Mouse (Mus musculus): Measurements from ENCODE around the gene Ajap1. TPM values are rescaled to one million over a fixed set of nuclear protein-coding genes. Genes with fewer than 3 reads are reported as not detected.

The Ajap1 gene
- total and polyA plus RNA-seq, 3 experiments = not detected

- Histone ChIP-seq H3K4me1 (ENCODE audit: control insufficient read depth in 1 of 2, insufficient read depth in 2 of 2) (no peaks in the 10 kb centered on the region), H3K27ac (ENCODE audit: insufficient read depth, low read depth) (no peak overlapping the region), H3K27me3 (replicated peaks) (no peaks in the 10 kb centered on the region), H3K4me2 (ENCODE audit: insufficient read depth, low read depth, poor library complexity, severe bottlenecking) (no peak overlapping the region), H3K9ac (ENCODE audit: insufficient read depth, low read depth) (no peak overlapping the region), H3K79me2 (replicated peaks; ENCODE audit: control insufficient read depth, extremely low read depth, insufficient read depth, poor library complexity, severe bottlenecking) (no peaks in the 10 kb centered on the region), H3K9me3 (replicated peaks; ENCODE audit: low read length) (peaks cover 90% of the 10 kb centered on the region), H3K4me3 (replicated peaks in 1 of 3; ENCODE audit: low read depth in 2 of 3, low read length in 2 of 3, poor library complexity in 1 of 3) (no peak overlapping the region), H3K36me3 (replicated peaks in 1 of 2; ENCODE audit: control insufficient read depth in 1 of 2, insufficient read depth in 1 of 2, low read length in 1 of 2) (no peaks in the 10 kb centered on the region)
- in situ Hi-C loops (cut with MboI; ENCODE audit: low pct_ligation_motif_present, low pct_unique_long_range_greater_than_20kb, low sequenced_read_pairs) = no loop called here
- DNase-seq (ENCODE audit: extremely low read depth) = no peak
- dilution Hi-C loops (cut with MboI; ENCODE audit: extremely low pct_ligation_motif_present, extremely low pct_unique_long_range_greater_than_20kb, low sequenced_read_pairs) = no loop called here
- TF ChIP-seq CTCF (conservative IDR thresholded peaks at IDR 0.05 in 1 of 2, IDR thresholded peaks at IDR 0.05 in 1 of 2; ENCODE audit: low read depth in 2 of 2, low read length in 2 of 2) = no peak
- TF ChIP-seq KAT2A (IDR thresholded peaks at IDR 0.05; ENCODE audit: insufficient replicate concordance, low read length) = no peak
- TF ChIP-seq SIN3A (IDR thresholded peaks at IDR 0.05; ENCODE audit: low read length) = no peak
- TF ChIP-seq NELFE (IDR thresholded peaks at IDR 0.05; ENCODE audit: low read depth, low read length) = no peak
These were observed 33.2 kb upstream of the Ajap1 start for GRCm38 (mm10) chr4:153515786-153516185.

GRCm38 (mm10) chr4:153514071-153514470 lies 31.5 kb upstream of the Ajap1 start:
- TF ChIP-seq CHD1 (IDR thresholded peaks at IDR 0.05; ENCODE audit: low read depth, low read length) = no peak
- no peak for TF ChIP-seq ZNF384 (IDR thresholded peaks at IDR 0.05; ENCODE audit: low read depth, low read length)
- TF ChIP-seq TCF12 (IDR thresholded peaks at IDR 0.05; ENCODE audit: low read depth, low read length) = no peak
- no peak for TF ChIP-seq CTCF (conservative IDR thresholded peaks at IDR 0.05 in 1 of 2, IDR thresholded peaks at IDR 0.05 in 1 of 2; ENCODE audit: low read depth in 2 of 2, low read length in 2 of 2)
- no peak for TF ChIP-seq GABPA (IDR thresholded peaks at IDR 0.05; ENCODE audit: insufficient replicate concordance, low read depth, low read length)
- TF ChIP-seq RAD21 (IDR thresholded peaks at IDR 0.05; ENCODE audit: low read depth, low read length) = no peak
- TF ChIP-seq ZC3H11A (IDR thresholded peaks at IDR 0.05; ENCODE audit: low read depth, low read length) = no peak
- TF ChIP-seq MAFK (IDR thresholded peaks at IDR 0.05; ENCODE audit: insufficient replicate concordance, low read length) = no peak
- TF ChIP-seq SIN3A (IDR thresholded peaks at IDR 0.05; ENCODE audit: low read length) = no peak
- no peak for TF ChIP-seq UBTF (IDR thresholded peaks at IDR 0.05; ENCODE audit: low read depth, low read length)
- TF ChIP-seq NRF1 (IDR thresholded peaks at IDR 0.05; ENCODE audit: low read depth, low read length) = no peak
- Histone ChIP-seq H3K9me3 (replicated peaks; ENCODE audit: low read length) (peaks cover 91% of the 10 kb centered on the region), H3K27ac (ENCODE audit: insufficient read depth, low read depth) (no peak overlapping the region), H3K79me2 (replicated peaks; ENCODE audit: control insufficient read depth, extremely low read depth, insufficient read depth, poor library complexity, severe bottlenecking) (no peaks in the 10 kb centered on the region), H3K4me2 (ENCODE audit: insufficient read depth, low read depth, poor library complexity, severe bottlenecking) (no peak overlapping the region), H3K4me3 (replicated peaks in 1 of 3; ENCODE audit: low read depth in 2 of 3, low read length in 2 of 3, poor library complexity in 1 of 3) (no peak overlapping the region), H3K9ac (ENCODE audit: insufficient read depth, low read depth) (no peak overlapping the region), H3K36me3 (replicated peaks in 1 of 2; ENCODE audit: control insufficient read depth in 1 of 2, insufficient read depth in 1 of 2, low read length in 1 of 2) (no peaks in the 10 kb centered on the region), H3K27me3 (replicated peaks) (no peaks in the 10 kb centered on the region), H3K4me1 (ENCODE audit: control insufficient read depth in 1 of 2, insufficient read depth in 2 of 2) (no peaks in the 10 kb centered on the region)
- dilution Hi-C loops (cut with MboI; ENCODE audit: extremely low pct_ligation_motif_present, extremely low pct_unique_long_range_greater_than_20kb, low sequenced_read_pairs) (no loop called here), in situ Hi-C loops (cut with MboI; ENCODE audit: low pct_ligation_motif_present, low pct_unique_long_range_greater_than_20kb, low sequenced_read_pairs) (no loop called here)
- DNase-seq (ENCODE audit: extremely low read depth) = no peak

DNA sequence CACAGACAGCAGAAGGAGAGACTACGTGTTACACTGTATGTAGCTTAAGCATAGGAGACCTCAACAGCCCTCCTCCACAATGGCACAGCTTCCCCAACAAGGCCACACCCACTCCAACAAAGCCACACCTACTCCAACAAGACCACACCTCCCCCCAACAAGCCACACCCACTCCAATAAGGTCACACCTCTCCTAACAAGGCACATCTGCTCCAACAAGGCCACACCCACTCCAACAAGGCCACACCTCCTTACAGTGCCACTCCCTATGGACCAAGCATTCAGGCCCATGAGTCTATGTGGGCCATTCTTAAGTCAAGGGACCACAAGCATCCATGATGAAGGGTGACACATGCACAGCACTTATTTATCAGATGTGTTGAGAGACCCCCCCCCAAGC lies 28.9 kb upstream of the Ajap1 start:
- Histone ChIP-seq H3K9ac (ENCODE audit: insufficient read depth, low read depth) (no peak overlapping the region), H3K27ac (ENCODE audit: insufficient read depth, low read depth) (no peak overlapping the region), H3K4me1 (ENCODE audit: control insufficient read depth in 1 of 2, insufficient read depth in 2 of 2) (no peaks in the 10 kb centered on the region), H3K27me3 (replicated peaks) (no peaks in the 10 kb centered on the region), H3K4me3 (replicated peaks in 1 of 3; ENCODE audit: low read depth in 2 of 3, low read length in 2 of 3, poor library complexity in 1 of 3) (no peak overlapping the region), H3K4me2 (ENCODE audit: insufficient read depth, low read depth, poor library complexity, severe bottlenecking) (no peak overlapping the region), H3K9me3 (replicated peaks; ENCODE audit: low read length) (peaks cover 88% of the 10 kb centered on the region), H3K36me3 (replicated peaks in 1 of 2; ENCODE audit: control insufficient read depth in 1 of 2, insufficient read depth in 1 of 2, low read length in 1 of 2) (no peaks in the 10 kb centered on the region), H3K79me2 (replicated peaks; ENCODE audit: control insufficient read depth, extremely low read depth, insufficient read depth, poor library complexity, severe bottlenecking) (no peaks in the 10 kb centered on the region)
- no peak for TF ChIP-seq ETS1 (conservative IDR thresholded peaks at IDR 0.05; ENCODE audit: low read depth, low read length)
- no peak for TF ChIP-seq TBP (conservative IDR thresholded peaks at IDR 0.05; ENCODE audit: low read depth, low read length)
- TF ChIP-seq MYC (IDR thresholded peaks at IDR 0.05; ENCODE audit: low read depth, low read length) = no peak
- no peak for TF ChIP-seq POLR2AphosphoS2 (IDR thresholded peaks at IDR 0.05; ENCODE audit: low read depth, low read length)
- DNase-seq (ENCODE audit: extremely low read depth) = no peak
- dilution Hi-C loops (cut with MboI; ENCODE audit: extremely low pct_ligation_motif_present, extremely low pct_unique_long_range_greater_than_20kb, low sequenced_read_pairs) = no loop called here
- in situ Hi-C loops (cut with MboI; ENCODE audit: low pct_ligation_motif_present, low pct_unique_long_range_greater_than_20kb, low sequenced_read_pairs) = no loop called here
